Mouse (Mus musculus): ENCODE measurements around the gene F11r. TPM values are rescaled to one million over a fixed set of nuclear protein-coding genes. Genes with fewer than 3 reads are reported as not detected.
"Not testable (repeated sequence)": the region's sequence is repeated elsewhere in the genome, so short reads cannot be mapped to it uniquely, and the experiment has no call there.

F11r gene
- polyA plus RNA-seq, 1 experiment from 2014 or later: 70.6 TPM

DNA sequence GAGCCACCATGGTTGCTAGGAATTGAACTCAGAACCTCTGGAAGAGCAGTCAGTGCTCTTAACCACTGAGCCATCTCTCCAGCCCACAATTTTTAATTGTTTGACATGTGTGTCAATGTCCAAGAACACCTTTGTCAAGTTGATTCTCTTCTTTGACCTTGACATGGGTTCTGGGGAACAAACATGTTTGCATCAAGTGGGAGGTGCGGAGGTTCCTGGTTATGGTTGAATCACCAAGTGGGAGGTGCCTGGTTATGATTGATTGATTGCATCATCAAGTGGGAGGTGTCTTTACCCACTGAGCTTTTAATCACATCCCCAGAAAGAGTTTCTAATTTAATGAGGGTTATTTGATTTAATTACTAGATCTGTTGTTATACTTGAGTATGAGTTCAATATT is 20.2 kb downstream of the F11r start:
- Histone ChIP-seq H3K27ac (no peak overlapping the region), H3K4me3 (no peak overlapping the region), H3K9ac (no peak overlapping the region), H3K4me1 (peaks cover 4% of the 10 kb centered on the region; the same call in 1 of the 2 replicates), H3K4me2 (no peak overlapping the region), H3K27me3 (no peaks in the 10 kb centered on the region), H3K9me3 (no peaks in the 10 kb centered on the region), H3K36me3 (0 out of 2 replicates have a peak, but pooled peaks cover 4% of the 10 kb centered on the region)
- 95% methylated on average over 1 of the region's 1 CpGs for WGBS
- no peak for ATAC-seq (ENCODE audit: insufficient number of reproducible peaks, low FRiP score, low TSS enrichment, low read depth)

DNA sequence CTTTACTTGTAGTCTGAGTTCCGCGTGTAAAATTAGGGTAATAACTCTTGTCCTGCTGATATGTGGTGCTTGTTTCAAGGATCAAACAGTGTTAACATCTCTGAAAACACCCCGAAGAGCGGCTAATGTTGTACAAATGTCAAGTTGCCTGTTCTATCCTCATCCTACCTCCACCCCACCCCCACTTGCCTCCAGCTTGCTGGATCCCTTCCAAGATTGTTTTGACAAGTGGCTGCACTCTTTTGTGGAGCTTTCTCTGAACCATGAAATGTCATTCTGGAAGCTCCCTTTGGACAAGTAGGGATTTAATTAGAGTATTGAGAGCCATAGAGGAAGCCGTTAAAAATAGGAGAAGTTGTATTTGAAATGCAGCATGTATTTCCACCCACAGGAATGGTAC is 22.5 kb downstream of the F11r start:
- Histone ChIP-seq H3K27ac (no peak overlapping the region), H3K4me1 (peaks cover 4% of the 10 kb centered on the region; the same call in 1 of the 2 replicates), H3K27me3 (no peaks in the 10 kb centered on the region), H3K4me2 (no peak overlapping the region), H3K4me3 (no peak overlapping the region), H3K9ac (no peak overlapping the region), H3K9me3 (no peaks in the 10 kb centered on the region), H3K36me3 (0 out of 2 replicates have a peak, but pooled peaks cover 4% of the 10 kb centered on the region)
- WGBS: 21% methylated on average over 5 of the region's 5 CpGs
- ATAC-seq (ENCODE audit: insufficient number of reproducible peaks, low FRiP score, low TSS enrichment, low read depth): no peak

DNA sequence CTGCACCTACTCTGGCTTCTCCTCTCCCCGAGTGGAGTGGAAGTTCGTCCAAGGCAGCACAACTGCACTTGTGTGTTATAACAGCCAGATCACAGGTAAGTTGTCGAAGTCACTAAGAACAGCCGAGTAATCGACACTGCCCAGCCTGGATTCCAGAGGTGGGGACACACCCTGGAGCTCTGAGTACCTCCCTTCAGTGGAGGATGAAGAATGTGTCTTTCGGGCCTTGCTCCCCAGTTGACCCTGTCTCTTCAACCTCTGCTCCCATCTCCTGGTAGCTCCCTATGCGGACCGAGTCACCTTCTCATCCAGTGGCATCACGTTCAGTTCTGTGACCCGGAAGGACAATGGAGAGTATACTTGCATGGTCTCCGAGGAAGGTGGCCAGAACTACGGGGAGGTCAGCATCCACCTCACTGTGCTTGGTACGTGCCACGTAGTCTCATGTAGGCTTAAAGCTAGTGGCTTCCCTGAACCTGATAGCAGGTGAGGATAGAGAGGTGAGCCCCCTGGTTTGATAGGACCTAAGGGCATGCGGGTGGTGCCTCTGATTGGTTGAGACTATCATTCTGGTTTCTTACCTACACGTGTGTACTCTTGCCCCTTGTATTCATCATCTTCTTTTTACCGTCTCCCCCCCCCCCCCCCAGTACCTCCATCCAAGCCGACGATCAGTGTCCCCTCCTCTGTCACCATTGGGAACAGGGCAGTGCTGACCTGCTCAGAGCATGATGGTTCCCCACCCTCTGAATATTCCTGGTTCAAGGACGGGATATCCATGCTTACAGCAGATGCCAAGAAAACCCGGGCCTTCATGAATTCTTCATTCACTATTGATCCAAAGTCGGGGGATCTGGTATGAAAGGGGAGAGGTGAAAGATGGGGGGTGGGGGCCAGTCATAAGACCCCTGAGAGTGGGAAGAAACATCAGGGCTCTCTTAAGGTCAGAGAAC is 23.5 kb downstream of the F11r start:
- H3K4me3 ChIP-seq: no peak overlapping the region

DNA sequence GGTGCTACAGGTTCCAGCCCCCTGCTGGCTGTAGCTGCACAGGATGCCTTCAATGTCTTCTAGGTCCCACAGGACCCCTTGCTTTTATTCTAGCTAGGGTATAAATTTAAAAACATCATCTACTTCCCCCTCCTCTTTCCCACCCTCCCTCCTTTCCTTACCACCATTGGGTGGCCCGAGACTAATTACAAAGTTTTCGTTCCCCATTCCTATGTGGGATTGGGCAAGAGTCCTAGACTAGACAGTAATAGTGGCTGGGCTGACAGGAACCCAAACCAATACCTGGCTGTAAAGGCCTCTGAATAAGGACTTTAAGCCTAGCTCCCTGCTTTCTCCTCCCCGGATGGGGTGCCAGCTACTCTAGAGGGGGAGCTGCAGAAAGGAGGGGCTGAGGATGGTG is 25.8 kb downstream of the F11r start:
- WGBS: 84% methylated on average over 3 of the region's 3 CpGs
- Histone ChIP-seq H3K36me3 (0 out of 2 replicates have a peak, but pooled peaks cover 4% of the 10 kb centered on the region), H3K9ac (no peak overlapping the region)

More for the DNA sequence above, 23.5 kb downstream of the F11r start:
- WGBS: 89% methylated on average over 22 of the region's 22 CpGs
- 0 out of 2 replicates have a peak, but pooled peaks cover 4% of the 10 kb centered on the region for H3K36me3 ChIP-seq
- H3K27me3 ChIP-seq: no peaks in the 10 kb centered on the region
- H3K4me2 ChIP-seq: no peak overlapping the region
- no peak for ATAC-seq (ENCODE audit: insufficient number of reproducible peaks, low FRiP score, low TSS enrichment, low read depth)
- H3K9me3 ChIP-seq: no peaks in the 10 kb centered on the region
- H3K9ac ChIP-seq: no peak overlapping the region
- no peak overlapping the region for H3K27ac ChIP-seq
- peaks cover 4% of the 10 kb centered on the region; the same call in 1 of the 2 replicates for H3K4me1 ChIP-seq

DNA sequence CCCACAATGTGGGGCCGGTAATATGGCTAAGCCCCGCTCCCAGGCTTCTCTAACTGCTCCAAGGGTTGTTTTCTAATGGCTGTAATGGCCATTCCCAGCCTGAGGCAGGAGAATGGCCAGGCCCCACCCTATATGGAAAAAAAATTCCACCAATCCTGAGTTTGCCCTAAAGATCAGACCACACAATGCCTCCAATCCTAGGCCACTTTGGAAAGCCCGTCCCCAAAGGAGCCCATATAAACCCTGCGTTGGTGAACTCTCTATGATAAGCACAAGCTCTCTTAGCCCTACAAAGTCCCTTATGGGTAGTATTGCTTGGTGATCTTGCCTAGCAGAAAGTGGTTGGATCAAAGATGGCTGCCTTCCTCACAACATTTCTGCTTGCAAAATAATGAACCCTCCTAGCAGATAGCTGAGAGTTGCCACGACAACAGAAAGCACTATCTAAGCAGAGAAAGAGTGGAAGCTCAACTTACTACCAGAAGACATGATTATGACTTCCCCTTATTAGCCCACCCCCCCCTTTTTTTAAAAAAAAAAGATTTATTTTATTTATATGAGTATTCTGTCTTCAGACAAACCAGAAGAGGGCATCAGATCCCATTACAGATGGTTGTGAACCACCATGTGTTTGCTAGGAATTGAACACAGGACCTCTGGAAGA is 28.5 kb downstream of the F11r start:
- no peak for ATAC-seq (ENCODE audit: insufficient number of reproducible peaks, low FRiP score, low TSS enrichment, low read depth)
- no peaks in the 10 kb centered on the region for H3K4me1 ChIP-seq
- H3K9me3 ChIP-seq: no peaks in the 10 kb centered on the region
- 90% methylated on average over 5 of the region's 5 CpGs for WGBS
- no peak overlapping the region for H3K9ac ChIP-seq
- H3K4me2 ChIP-seq: no peak overlapping the region
- H3K27ac ChIP-seq: no peak overlapping the region
- 0 out of 2 replicates have a peak, but pooled peaks cover 4% of the 10 kb centered on the region for H3K36me3 ChIP-seq
- no peak overlapping the region for H3K4me3 ChIP-seq
- H3K27me3 ChIP-seq: no peaks in the 10 kb centered on the region

More for the DNA sequence above, 25.8 kb downstream of the F11r start:
- Histone ChIP-seq H3K4me3 (no peak overlapping the region), H3K27ac (no peak overlapping the region), H3K4me1 (peaks cover 4% of the 10 kb centered on the region; the same call in 1 of the 2 replicates), H3K27me3 (no peaks in the 10 kb centered on the region), H3K9me3 (no peaks in the 10 kb centered on the region), H3K4me2 (no peak overlapping the region)
- no peak for ATAC-seq (ENCODE audit: insufficient number of reproducible peaks, low FRiP score, low TSS enrichment, low read depth)

DNA sequence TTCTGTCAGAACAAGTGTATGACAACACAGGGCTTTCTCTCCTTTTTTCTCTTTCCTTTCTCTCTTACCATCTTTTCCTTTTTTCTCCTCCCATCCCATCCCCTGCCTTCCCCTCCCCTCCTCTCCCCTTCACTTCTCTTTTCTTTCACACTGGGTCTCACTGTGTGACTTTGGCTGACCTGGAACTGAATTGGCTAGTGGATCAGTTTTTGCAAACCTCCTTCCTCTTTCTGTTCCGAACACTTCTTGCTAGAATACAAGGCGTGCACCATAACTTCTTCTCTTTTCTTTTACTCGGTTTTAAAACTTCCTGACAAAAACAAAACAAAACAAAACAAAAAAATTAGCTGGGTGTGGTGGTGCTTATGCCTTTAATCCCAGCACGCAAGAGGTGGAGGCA is 29.2 kb downstream of the F11r start:
- Histone ChIP-seq H3K4me3 (no peak overlapping the region), H3K9me3 (no peaks in the 10 kb centered on the region), H3K36me3 (0 out of 2 replicates have a peak, but pooled peaks cover 4% of the 10 kb centered on the region), H3K4me1 (no peaks in the 10 kb centered on the region), H3K4me2 (no peak overlapping the region), H3K27me3 (no peaks in the 10 kb centered on the region), H3K9ac (no peak overlapping the region), H3K27ac (no peak overlapping the region)
- ATAC-seq (ENCODE audit: insufficient number of reproducible peaks, low FRiP score, low TSS enrichment, low read depth): no peak
- 82% methylated on average over 4 of the region's 4 CpGs for WGBS

DNA sequence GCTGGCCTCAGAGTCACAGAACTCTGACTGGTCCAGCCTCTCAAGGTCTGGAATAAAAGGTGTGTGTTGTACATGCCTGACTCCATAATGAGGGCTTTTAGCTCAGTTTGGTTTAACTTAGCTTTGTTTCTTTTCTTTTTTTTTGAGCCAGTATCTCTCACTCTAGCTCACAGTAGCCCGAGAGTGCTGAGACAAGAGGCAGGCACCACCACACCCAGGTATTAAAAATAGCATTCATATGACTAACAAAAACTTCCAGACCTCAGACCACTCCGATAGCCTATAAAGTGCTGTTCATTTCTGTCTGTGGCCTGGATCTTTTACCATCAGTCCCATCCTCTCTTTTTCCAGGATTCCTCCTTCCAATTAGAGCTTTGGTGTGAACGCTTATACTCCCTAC is 32.3 kb downstream of the F11r start:
- Histone ChIP-seq H3K4me3 (no peak overlapping the region), H3K9me3 (no peaks in the 10 kb centered on the region), H3K36me3 (no peaks in the 10 kb centered on the region), H3K27ac (no peak overlapping the region), H3K4me2 (no peak overlapping the region), H3K9ac (no peak overlapping the region), H3K4me1 (no peaks in the 10 kb centered on the region), H3K27me3 (no peaks in the 10 kb centered on the region)
- WGBS: 71% methylated on average over 3 of the region's 3 CpGs
- ATAC-seq (ENCODE audit: insufficient number of reproducible peaks, low FRiP score, low TSS enrichment, low read depth): no peak

DNA sequence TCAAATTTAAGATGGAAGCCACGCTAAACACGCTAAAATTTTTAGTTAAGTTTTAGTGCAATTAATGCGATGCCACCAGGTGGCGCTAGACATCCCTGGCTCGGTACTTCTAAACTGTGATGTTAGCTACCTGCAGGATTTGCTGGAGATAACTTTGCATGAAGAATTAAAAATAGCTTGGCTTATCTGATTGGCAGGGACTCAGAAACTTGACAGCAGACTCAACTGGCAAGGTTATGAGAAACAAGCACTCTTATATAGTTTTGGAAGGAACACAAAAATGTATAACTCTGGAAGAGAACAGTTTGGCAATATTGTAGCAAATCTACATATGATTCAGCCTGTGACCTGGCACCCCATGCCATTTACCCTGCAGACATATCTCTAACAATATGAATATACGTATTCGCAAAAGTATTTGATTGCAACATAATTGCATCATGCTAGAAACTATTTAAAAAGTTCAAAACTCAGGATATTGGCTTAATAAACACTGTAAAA is 33.1 kb downstream of the F11r start:
- WGBS: 23% methylated on average over 7 of the region's 7 CpGs
- no peak for ATAC-seq (ENCODE audit: insufficient number of reproducible peaks, low FRiP score, low TSS enrichment, low read depth)
- Histone ChIP-seq H3K27ac (no peak overlapping the region), H3K9ac (no peak overlapping the region), H3K27me3 (no peaks in the 10 kb centered on the region), H3K4me2 (no peak overlapping the region), H3K36me3 (no peaks in the 10 kb centered on the region), H3K9me3 (no peaks in the 10 kb centered on the region), H3K4me3 (no peak overlapping the region), H3K4me1 (no peaks in the 10 kb centered on the region)

DNA sequence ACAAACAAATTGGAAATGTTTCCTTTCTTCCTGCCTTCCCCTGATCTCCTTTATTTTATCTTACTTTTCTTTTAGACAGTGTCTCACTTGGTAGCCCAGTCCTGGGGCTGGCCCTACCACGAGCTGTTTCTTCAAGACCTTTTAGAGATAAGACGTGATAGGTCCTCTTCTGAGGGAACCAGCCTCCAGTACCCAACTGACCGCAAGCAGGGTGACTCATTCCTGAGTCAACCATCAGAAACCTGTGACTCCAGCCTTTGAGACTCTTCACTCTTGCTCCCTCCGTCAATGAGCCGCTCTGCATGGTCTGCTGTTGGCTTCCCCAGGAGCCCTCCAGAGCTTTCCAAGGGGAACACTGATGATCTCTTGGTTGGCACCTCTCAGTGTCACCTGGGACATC is 33.6 kb downstream of the F11r start:
- no peak overlapping the region for H3K9ac ChIP-seq
- H3K27ac ChIP-seq: 0 out of 2 replicates have a peak overlapping the region, but pooled peaks have one; percentile 39
- no peak for ATAC-seq (ENCODE audit: insufficient number of reproducible peaks, low FRiP score, low TSS enrichment, low read depth)
- H3K36me3 ChIP-seq: no peaks in the 10 kb centered on the region
- H3K4me3 ChIP-seq: no peak overlapping the region
- 86% methylated on average over 5 of the region's 5 CpGs for WGBS
- H3K9me3 ChIP-seq: no peaks in the 10 kb centered on the region
- H3K4me2 ChIP-seq: no peak overlapping the region
- H3K4me1 ChIP-seq: no peaks in the 10 kb centered on the region
- H3K27me3 ChIP-seq: no peaks in the 10 kb centered on the region

DNA sequence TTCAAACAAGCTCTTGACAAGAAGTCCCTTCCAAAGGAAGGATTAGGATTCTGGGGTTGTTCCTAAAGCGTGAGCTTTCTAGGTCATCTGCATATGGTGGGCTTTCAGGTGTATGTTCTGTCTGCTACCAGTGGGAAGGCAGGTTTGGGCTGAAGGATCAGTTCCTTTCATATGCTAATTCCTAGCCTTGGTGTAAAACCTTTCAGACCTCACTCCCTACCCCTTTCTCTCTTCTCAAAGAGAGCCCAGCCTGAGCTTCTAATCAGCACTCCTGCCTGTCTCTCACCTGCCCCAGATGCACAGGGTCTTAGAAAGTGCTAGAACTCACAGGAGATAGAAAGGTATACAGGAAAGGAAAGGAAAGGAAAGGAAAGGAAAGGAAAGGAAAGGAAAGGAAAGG is 34.1 kb downstream of the F11r start:
- no peaks in the 10 kb centered on the region for H3K4me1 ChIP-seq
- H3K9ac ChIP-seq: no peak overlapping the region
- no peaks in the 10 kb centered on the region for H3K9me3 ChIP-seq
- no peaks in the 10 kb centered on the region for H3K27me3 ChIP-seq
- H3K27ac ChIP-seq: no peak overlapping the region
- no peak overlapping the region for H3K4me3 ChIP-seq
- no peak overlapping the region for H3K4me2 ChIP-seq
- H3K36me3 ChIP-seq: no peaks in the 10 kb centered on the region
- ATAC-seq (ENCODE audit: insufficient number of reproducible peaks, low FRiP score, low TSS enrichment, low read depth): no peak
- 73% methylated on average over 1 of the region's 1 CpGs for WGBS

DNA sequence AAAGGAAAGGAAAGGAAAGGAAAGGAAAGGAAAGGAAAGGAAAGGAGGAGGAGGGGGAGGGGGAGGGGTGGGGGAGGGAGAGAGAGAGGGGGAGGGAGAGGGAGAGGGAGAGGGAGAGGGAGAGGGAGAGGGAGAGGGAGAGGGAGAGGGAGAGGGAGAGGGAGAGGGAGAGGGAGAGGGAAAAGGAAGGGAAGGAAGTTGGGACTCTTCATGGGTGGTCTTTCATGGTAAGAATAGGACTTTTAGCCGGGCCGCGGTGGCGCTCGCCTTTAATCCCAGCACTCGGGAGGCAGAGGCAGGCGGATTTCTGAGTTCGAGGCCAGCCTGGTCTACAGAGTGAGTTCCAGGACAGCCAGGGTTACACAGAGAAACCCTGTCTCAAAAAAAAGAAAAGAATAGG is 34.6 kb downstream of the F11r start:
- not testable (repeated sequence) for H3K4me3 ChIP-seq; H3K36me3 ChIP-seq; H3K9ac ChIP-seq; H3K9me3 ChIP-seq; H3K27ac ChIP-seq; H3K27me3 ChIP-seq; ATAC-seq (ENCODE audit: insufficient number of reproducible peaks, low FRiP score, low TSS enrichment, low read depth); H3K4me2 ChIP-seq; H3K4me1 ChIP-seq
- 92% methylated on average over 8 of the region's 8 CpGs for WGBS

DNA sequence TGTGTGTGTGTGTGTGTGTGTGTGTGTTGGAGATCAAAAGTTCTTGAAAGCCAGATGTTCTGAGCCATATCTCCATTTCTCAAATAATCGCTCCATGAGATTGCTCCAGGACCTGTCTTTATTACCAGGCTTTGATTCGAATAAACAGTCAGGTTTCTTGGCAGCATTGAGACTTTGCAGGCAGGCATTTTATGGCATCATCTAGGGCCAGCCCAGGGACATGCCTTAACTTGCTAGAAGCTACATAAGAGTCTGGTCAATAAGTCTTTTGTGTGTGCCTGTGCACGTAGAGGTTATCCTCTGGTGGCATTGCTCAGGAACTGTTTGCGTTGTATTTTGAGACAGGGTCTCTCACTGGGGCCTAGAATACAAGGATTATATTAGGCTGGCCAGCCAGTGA is 36.2 kb downstream of the F11r start:
- no peak for ATAC-seq (ENCODE audit: insufficient number of reproducible peaks, low FRiP score, low TSS enrichment, low read depth)
- H3K9ac ChIP-seq: no peak overlapping the region
- H3K27me3 ChIP-seq: no peaks in the 10 kb centered on the region
- H3K36me3 ChIP-seq: no peaks in the 10 kb centered on the region
- H3K4me2 ChIP-seq: no peak overlapping the region
- no peak overlapping the region for H3K27ac ChIP-seq
- no peaks in the 10 kb centered on the region for H3K4me1 ChIP-seq
- WGBS: 42% methylated on average over 4 of the region's 4 CpGs
- no peak overlapping the region for H3K4me3 ChIP-seq
- H3K9me3 ChIP-seq: no peaks in the 10 kb centered on the region
